Mouse (Mus musculus) urinary bladder, postnatal 14 days (tissue): ENCODE data around the gene Nyap2.

Source experiments
- DNase-seq: peaks from one replicate; pipeline ENCODE4 v3.0.0; 2021; ENCODE audit warnings: low spot score

Nyap2 gene

GRCm38 (mm10) chr1:81076831-81077664 lies at the start of gene Nyap2:
TSS of gene Nyap2 (plus strand) at chr1:81076950.
- DNase-seq, result no peak

- DNase-seq, result no peak
Measured at GRCm38 (mm10) chr1:81042907-81043868, 33.6 kb upstream of the Nyap2 start.

GRCm38 (mm10) chr1:81058340-81058739 lies 18.4 kb upstream of the Nyap2 start:
- no peak for DNase-seq

DNA sequence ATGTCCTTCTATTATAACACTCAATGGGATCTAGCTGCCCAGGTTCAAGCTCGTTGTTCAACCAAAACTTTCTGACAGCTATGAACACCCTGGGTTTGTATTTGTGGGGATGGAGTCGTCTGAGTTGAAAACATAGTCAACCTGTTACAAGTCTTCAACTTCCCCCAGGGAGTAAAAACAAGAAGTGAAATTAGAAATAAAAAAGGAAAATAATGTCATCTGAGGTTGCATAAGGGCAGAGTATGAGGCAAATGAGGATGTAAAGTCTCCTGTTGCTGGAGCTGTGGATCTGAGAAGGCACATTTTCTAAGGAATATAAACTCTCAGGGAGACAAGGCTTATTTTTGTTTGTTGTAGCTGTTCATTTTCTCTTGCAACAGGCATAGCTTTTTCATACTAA lies 17.9 kb upstream of the Nyap2 start:
- DNase-seq, result no peak

DNA sequence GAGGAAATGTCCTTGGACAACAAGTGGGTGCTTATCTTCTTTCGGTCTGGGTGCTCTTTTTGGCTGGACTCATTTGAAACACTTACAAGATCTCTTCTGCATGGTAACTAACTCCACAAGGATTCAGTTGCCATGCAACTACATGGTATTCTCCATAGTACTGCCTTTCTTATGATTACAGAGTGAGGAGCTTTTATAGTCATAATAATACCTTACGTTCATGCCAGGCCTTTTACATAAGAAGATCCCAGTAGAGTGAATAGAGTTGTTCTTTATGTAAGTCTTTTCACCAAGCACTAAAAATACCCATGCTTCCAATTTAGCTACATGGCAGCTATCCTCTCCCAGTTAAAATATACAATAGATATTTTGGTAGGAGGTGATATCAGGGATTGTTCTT lies 13.9 kb upstream of the Nyap2 start:
- DNase-seq, result no peak

GRCm38 (mm10) chr1:81076259-81076658 lies 491 bp upstream of the Nyap2 start:
- no peak for DNase-seq

DNA sequence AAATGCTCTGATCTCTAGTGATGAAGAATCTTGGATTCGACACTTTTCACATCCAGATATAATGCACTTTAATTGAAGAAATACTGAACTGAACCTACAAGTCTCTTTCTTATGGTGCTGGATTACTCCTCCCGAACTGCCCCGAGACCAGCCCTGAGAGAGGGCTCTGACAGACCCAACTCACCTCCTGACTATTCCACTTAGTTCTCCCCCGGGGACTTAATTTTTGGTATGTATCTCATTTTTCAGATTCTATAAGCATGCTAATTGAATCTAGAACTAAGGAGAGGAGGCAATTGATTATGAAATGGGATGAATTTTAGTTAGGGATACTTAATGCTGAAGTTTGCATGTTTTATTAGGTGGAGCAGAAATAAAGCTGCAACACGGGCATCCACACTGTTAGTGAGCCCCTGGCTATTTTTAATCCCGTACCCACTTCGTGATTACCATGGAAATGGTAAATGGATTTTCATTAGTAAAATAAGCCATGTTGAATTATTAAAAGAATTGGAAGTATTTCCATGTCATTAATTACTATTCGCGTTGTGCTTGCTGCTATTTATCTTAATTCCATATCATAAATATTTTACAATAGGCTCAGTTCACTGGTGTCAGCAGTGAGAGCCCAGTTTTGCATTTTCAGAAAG lies 1.0 kb downstream of the Nyap2 start:
- no peak for DNase-seq

DNA sequence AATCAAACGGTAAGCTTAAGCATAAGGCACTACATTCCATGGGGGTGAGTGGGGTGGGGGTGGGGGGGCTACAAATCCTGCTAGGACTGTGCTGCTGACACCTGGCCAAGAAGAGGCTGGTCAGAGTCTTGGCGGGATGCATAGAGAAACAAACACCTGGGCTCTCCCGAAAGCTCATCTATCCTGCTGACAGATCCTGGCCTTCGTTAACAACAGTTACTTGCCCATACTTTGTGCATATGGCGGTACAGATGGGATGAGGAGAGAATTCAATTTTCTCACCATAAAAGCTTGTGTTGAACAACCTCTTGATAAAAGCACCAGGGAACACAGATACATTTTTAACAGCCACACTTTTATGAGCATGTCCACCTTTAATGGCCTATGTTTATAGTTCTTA lies 10.7 kb downstream of the Nyap2 start:
- DNase-seq, result no peak

DNA sequence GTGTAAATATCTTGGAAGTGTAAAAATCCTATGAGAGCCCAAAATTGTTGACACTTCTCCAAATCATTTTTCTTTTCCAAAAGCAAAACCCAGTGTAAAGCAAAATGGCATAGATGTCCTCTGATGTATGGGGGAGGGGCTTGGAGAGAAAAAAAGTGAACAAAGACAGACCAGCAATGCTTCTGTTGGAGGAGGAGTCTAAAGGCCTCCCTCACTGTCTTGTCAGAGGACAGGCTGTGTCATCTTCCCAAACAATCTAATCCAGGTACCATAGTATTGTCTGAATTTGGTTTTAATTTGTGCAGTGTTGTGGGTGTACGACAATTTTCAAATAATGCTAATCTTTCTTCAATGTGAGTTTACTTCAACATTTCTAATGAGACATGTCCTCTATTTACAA lies 13.7 kb downstream of the Nyap2 start:
- DNase-seq, result no peak

DNA sequence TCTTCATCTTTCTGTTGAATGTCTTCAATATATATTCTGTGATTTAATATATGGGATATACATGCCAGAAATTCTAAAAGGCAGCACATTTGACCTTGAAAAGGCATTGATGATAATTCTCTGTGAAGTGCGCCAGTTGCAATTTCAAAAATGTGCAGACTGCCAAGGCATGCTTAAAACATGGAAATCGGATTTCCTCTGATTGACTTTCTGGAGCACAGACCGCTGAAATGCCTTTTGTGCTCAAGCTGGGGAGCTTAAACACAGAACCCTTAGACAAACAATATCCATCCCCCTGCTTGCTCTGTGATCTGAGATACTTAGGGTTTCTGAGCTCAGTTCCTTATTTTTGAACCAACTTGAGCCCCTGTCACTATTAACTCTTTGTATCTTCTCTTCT lies 14.2 kb downstream of the Nyap2 start:
- DNase-seq, result no peak

DNA sequence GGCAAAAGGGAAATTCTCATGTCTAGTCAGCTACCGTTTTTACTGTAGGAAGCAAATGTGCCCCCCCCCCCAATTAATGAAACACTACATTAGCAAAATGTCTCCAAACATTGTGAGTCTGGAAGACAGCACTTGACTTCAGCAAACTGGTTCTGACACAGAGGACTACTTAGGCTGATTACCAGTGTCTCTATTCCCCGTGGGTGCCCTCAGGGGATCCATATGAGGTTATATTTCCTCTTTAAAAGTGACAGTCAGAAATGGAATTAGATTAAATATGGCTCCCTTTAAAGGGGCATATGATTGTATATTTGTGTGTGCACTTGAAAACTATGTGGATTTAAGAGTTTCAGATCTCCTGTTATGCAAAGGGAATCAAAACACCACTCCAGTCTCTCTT lies 15.3 kb downstream of the Nyap2 start:
- no peak for DNase-seq

DNA sequence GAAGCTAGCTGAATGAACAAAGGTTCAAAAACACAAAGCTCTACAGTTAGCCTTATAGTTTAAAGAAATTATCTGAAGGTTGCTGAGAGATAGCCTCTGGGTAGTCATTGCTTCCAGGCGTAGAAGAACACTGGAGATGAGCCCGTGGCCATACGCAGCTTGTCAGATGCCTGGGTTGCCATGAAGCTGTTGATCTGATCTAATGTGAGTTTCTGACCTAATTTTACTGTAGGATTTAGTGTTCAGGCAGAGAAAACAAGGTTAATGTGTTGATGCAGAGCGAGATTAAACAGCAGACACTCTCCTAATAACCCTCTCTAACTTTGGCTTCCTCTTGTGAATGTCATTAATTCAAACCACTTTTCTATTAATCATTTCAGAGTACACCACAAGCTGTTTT lies 16.1 kb downstream of the Nyap2 start:
- DNase-seq, result no peak

- DNase-seq, result no peak
Measured at GRCm38 (mm10) chr1:81098950-81099349, 22.2 kb downstream of the Nyap2 start.

- no peak for DNase-seq
Measured at GRCm38 (mm10) chr1:81101749-81102148, 25.0 kb downstream of the Nyap2 start.

GRCm38 (mm10) chr1:81119732-81120131 lies 43.0 kb downstream of the Nyap2 start:
- DNase-seq, result no peak

GRCm38 (mm10) chr1:81132007-81132712 lies 55.4 kb downstream of the Nyap2 start:
- no peak for DNase-seq

DNA sequence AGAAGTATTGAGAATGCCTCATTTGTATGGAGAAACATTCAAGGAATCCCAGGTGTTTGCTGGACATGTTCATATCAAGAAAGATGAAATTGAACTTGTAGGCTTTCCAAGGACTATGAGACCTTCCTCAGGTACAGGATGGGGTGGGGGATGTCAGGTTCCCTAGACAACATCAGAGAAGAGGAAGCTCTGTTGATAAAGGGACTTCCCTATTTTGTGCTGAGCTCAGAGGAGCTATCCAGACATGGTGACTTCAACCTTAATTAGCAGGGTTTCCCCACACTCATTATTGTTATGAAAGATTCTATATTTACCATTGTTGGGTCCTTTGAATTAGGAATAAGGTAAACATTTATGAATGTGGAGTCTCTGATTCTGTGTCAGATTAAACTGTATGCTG lies 67.1 kb downstream of the Nyap2 start:
- DNase-seq, result no peak

GRCm38 (mm10) chr1:81145576-81145975 lies 68.8 kb downstream of the Nyap2 start:
- DNase-seq, result no peak

DNA sequence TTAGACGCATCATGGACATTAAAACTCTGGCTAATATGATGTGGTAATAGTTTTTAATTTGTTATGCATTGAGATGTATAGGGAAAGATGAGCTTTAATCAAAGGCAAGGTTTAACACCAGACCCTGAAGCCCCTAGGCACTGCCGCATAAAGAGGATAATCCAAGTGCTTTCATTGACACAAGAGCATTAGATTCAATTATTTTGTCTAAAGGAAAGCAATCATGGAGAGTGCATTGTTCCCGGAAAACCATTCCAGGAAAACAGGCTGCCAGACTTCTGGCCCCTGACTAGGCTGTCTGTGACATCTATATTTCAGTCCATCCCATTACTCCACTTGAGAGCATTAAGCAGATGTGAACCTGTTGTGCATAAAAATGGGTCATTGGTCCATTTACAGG lies 92.5 kb downstream of the Nyap2 start:
- DNase-seq, result no peak

- DNase-seq, result no peak
Measured at GRCm38 (mm10) chr1:81172703-81173102, 96.0 kb downstream of the Nyap2 start.

DNA sequence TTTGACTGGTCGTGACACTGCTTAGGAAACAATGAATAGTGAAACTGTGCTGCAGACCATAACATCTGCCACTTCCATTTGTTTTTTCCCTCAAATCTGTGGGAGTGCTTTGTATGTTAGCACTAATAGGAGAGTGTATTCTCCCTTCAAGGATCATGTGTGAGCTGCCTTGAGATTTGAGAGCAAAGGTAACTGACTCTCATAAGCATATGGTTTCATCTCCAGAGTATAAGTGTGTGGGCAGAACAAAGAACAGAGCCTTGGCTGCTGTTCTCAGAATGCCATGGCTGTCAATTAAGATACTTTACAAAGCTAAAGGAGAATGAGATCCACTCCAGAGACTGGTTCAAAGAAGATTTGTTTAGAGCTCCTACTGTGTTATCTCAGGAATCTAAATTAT lies 96.6 kb downstream of the Nyap2 start:
- no peak for DNase-seq

GRCm38 (mm10) chr1:81179725-81180124 lies 103.0 kb downstream of the Nyap2 start:
- DNase-seq, result no peak
